Mouse (Mus musculus): ENCODE results near the gene Uggt1. TPM values are rescaled to one million over a fixed set of nuclear protein-coding genes. Genes with fewer than 3 reads are reported as not detected.
A peak's percentile ranks its signal among the peaks of the same experiment; 100 is the strongest.

The Uggt1 gene
- polyA plus RNA-seq, 2 experiments, result 5.8 to 25.5 TPM

DNA sequence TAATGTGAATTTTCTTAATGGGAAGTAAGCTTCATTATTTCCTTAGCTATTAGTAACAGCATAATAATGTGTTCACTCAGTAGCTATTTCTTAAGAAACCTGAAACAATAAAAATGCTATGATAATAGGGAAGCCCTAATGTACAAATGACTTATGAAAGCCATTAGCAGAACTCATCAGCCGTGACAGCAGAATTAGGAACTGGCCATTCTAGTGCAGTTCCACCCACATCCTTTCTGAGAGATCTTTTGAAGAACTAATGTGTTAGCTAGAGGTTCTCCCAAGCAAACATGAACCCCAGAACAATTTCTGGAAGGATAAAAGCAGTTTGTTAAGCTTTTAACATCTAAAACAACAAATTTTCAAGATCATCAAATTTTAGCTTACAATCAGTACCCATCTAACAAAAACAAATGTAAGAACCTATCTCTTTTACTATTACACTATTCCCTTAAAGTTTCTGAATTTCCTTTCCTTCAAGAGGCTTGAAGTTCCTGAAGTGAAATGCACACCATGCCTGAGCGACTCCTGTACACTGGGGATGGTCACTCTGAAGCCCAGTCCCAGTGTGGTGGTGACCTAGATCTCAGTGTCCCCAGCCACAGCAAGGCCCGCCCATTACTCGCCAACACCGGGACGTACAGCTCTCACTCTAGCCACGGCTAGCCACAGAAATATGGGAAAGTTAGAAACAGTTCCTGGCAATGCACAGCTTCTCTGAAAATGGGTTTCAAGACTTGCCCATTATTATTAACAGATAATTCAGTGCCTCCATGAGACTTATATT, 13.4 kb downstream of the Uggt1 start:
- DNase-seq (ENCODE audit: low read depth in 3 of 3, low spot score in 3 of 3) (no peak), ATAC-seq (ENCODE audit: insufficient read depth) (no peak)
- Histone ChIP-seq H3K27ac (no peak overlapping the region), H3K9ac (replicated peaks) (no peak overlapping the region), H3K4me3 (ENCODE audit: insufficient read depth in 1 of 2, low read depth in 2 of 2, low read length in 2 of 2) (no peak overlapping the region), H3K36me3 (replicated peaks; ENCODE audit: control insufficient read depth, insufficient read depth, low read depth) (peaks cover 22% of the 10 kb centered on the region), H3K4me1 (replicated peaks; ENCODE audit: control insufficient read depth in 2 of 2, insufficient read depth in 2 of 2, low read length in 1 of 2) (no peaks in the 10 kb centered on the region), H3K9me3 (ENCODE audit: control insufficient read depth, low read length) (no peaks in the 10 kb centered on the region), H3K4me2 (ENCODE audit: low read depth) (no peak overlapping the region), H3K27me3 (ENCODE audit: control insufficient read depth, insufficient read depth, low read length) (no peaks in the 10 kb centered on the region)
- WGBS (ENCODE audit: insufficient replicate concordance), result 53% methylated on average over 7 of the region's 7 CpGs
- TF ChIP-seq CTCF (IDR thresholded peaks at IDR 0.05; ENCODE audit: low read depth), result no peak
- TF ChIP-seq EP300 (IDR thresholded peaks at IDR 0.05; ENCODE audit: low read depth), result no peak

DNA sequence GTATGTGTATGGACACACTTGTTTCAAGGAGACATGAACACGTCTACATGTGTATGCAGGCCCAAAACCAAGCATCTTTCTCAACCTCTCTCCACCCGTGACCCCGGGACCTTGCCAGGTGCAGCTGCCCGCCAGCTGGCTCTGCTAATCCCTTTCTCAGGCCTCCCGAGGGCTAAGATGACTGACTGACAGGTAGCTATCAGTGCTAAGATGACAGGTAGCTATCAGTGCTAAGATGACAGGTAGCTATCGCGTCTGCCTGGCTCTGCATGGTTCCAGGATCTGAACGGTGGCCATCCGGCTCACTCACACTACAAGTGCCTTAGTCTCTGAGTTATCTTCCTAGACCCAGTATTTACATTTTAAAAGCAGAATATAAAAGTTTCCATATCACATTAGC, 16.1 kb downstream of the Uggt1 start:
- ATAC-seq (ENCODE audit: insufficient read depth) (no peak), DNase-seq (ENCODE audit: low read depth in 3 of 3, low spot score in 3 of 3) (no peak)
- Histone ChIP-seq H3K4me1 (replicated peaks; ENCODE audit: control insufficient read depth in 2 of 2, insufficient read depth in 2 of 2, low read length in 1 of 2) (no peaks in the 10 kb centered on the region), H3K4me2 (ENCODE audit: low read depth) (no peak overlapping the region), H3K4me3 (ENCODE audit: insufficient read depth in 1 of 2, low read depth in 2 of 2, low read length in 2 of 2) (no peak overlapping the region), H3K9me3 (ENCODE audit: control insufficient read depth, low read length) (no peaks in the 10 kb centered on the region), H3K9ac (replicated peaks) (no peak overlapping the region), H3K36me3 (replicated peaks; ENCODE audit: control insufficient read depth, insufficient read depth, low read depth) (peaks cover 25% of the 10 kb centered on the region), H3K27ac (no peak overlapping the region), H3K27me3 (ENCODE audit: control insufficient read depth, insufficient read depth, low read length) (no peaks in the 10 kb centered on the region)
- WGBS (ENCODE audit: insufficient replicate concordance), result 76% methylated on average over 9 of the region's 9 CpGs
- TF ChIP-seq EP300 (IDR thresholded peaks at IDR 0.05; ENCODE audit: low read depth), result no peak
- no peak for TF ChIP-seq CTCF (IDR thresholded peaks at IDR 0.05; ENCODE audit: low read depth)

DNA sequence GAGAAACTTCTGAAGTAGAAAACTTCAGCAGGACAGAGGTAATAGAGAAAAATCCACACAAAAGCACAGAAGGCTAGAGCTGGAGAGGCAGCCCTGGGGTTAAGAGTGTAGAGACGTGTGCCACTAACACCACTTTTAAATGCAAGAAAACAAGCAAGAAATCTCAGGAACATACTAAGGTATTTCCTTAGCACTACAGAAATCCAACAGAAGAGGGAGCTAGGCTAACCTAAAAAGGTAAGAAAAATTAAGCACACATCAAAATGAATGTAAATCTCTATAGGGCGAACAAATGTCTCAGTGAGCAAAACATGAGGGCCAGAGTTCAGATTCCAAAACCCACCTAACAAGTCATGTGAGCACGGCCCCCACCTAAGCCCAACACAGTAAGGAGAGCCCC, 19.9 kb downstream of the Uggt1 start:
- Histone ChIP-seq H3K4me3 (ENCODE audit: insufficient read depth in 1 of 2, low read depth in 2 of 2, low read length in 2 of 2) (no peak overlapping the region), H3K27ac (no peak overlapping the region), H3K9ac (replicated peaks) (no peak overlapping the region), H3K27me3 (ENCODE audit: control insufficient read depth, insufficient read depth, low read length) (no peaks in the 10 kb centered on the region), H3K4me1 (replicated peaks; ENCODE audit: control insufficient read depth in 2 of 2, insufficient read depth in 2 of 2, low read length in 1 of 2) (no peaks in the 10 kb centered on the region), H3K9me3 (ENCODE audit: control insufficient read depth, low read length) (no peaks in the 10 kb centered on the region), H3K36me3 (replicated peaks; ENCODE audit: control insufficient read depth, insufficient read depth, low read depth) (peaks cover 31% of the 10 kb centered on the region), H3K4me2 (ENCODE audit: low read depth) (no peak overlapping the region)
- 74% methylated on average over 3 of the region's 3 CpGs for WGBS (ENCODE audit: insufficient replicate concordance)
- no peak; the same call in 1 of the 2 replicates for TF ChIP-seq CTCF (IDR thresholded peaks at IDR 0.05; ENCODE audit: low read depth)
- TF ChIP-seq EP300 (IDR thresholded peaks at IDR 0.05; ENCODE audit: low read depth), result no peak
- ATAC-seq (ENCODE audit: insufficient read depth) (no peak), DNase-seq (ENCODE audit: low read depth in 3 of 3, low spot score in 3 of 3) (no peak)

DNA sequence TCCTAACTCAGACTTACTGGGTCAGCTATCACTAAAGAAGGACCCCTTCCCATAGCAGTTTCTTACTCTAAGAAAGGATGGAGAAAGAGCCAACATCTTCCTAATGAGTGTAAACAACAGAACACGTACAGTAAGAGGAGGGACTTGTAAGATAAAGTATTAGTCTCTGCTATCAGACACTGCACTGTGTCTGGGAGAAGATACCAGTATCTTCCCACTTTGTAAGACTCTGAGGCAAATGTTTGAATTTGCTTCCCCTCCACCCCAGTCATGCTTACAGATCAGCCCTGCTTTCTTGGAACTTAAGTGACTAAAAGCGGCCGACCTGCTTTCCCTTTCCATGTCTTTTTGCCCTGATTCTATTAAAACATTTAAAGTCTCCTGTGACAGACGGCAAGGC, 30.2 kb downstream of the Uggt1 start:
- 31% methylated on average over 4 of the region's 4 CpGs for WGBS (ENCODE audit: insufficient replicate concordance)
- H3K36me3 ChIP-seq (replicated peaks; ENCODE audit: control insufficient read depth, insufficient read depth, low read depth), result peaks cover 9% of the 10 kb centered on the region
- no peak overlapping the region for H3K4me3 ChIP-seq (ENCODE audit: insufficient read depth in 1 of 2, low read depth in 2 of 2, low read length in 2 of 2)
- H3K9me3 ChIP-seq (ENCODE audit: control insufficient read depth, low read length), result no peaks in the 10 kb centered on the region
- no peak overlapping the region; the same call in 1 of the 2 replicates for H3K4me2 ChIP-seq (ENCODE audit: low read depth)
- H3K27me3 ChIP-seq (ENCODE audit: control insufficient read depth, insufficient read depth, low read length), result no peaks in the 10 kb centered on the region
- peaks cover 6% of the 10 kb centered on the region in 2 experiments for H3K4me1 ChIP-seq (replicated peaks; ENCODE audit: control insufficient read depth in 2 of 2, insufficient read depth in 2 of 2, low read length in 1 of 2)
- H3K27ac ChIP-seq, result no peak overlapping the region
- no peak overlapping the region for H3K9ac ChIP-seq (replicated peaks)
- ATAC-seq (ENCODE audit: insufficient read depth) (peak; percentile 68; the same call in 1 of the 2 replicates), DNase-seq (ENCODE audit: low read depth in 3 of 3, low spot score in 3 of 3) (peak; percentile 9 to 26 (median 24))
- TF ChIP-seq EP300 (IDR thresholded peaks at IDR 0.05; ENCODE audit: low read depth) (peak; percentile 66), CTCF (IDR thresholded peaks at IDR 0.05; ENCODE audit: low read depth) (no peak)

DNA sequence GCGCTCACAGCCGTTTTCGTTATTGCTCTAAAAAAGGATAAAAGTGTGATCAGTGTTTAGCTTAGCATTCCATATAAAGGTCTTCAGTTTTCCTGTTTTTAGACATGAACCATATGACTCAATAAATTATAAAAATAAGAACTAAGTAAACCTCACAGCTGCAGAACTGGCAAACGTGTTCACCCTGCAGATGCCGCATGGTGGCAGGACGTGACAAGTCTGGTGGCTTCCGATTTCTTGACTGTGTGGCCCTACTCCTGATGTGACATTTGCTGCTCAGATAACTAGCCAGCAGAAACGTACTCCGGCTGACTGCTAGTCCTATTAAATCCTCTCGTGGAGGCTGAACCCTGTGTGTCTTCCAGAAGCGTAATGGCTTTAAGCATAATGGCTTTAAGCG, 42.8 kb downstream of the Uggt1 start:
- Histone ChIP-seq H3K4me2 (ENCODE audit: low read depth) (no peak overlapping the region), H3K27ac (no peak overlapping the region), H3K4me3 (ENCODE audit: insufficient read depth in 1 of 2, low read depth in 2 of 2, low read length in 2 of 2) (no peak overlapping the region), H3K4me1 (replicated peaks; ENCODE audit: control insufficient read depth in 2 of 2, insufficient read depth in 2 of 2, low read length in 1 of 2) (0 out of 4 replicates have a peak, but pooled peaks cover 0 to 1% of the 10 kb centered on the region in 2 experiments), H3K9me3 (ENCODE audit: control insufficient read depth, low read length) (no peaks in the 10 kb centered on the region), H3K9ac (replicated peaks) (no peak overlapping the region), H3K27me3 (ENCODE audit: control insufficient read depth, insufficient read depth, low read length) (no peaks in the 10 kb centered on the region), H3K36me3 (replicated peaks; ENCODE audit: control insufficient read depth, insufficient read depth, low read depth) (peaks cover 28% of the 10 kb centered on the region)
- ATAC-seq (ENCODE audit: insufficient read depth) (no peak), DNase-seq (ENCODE audit: low read depth in 3 of 3, low spot score in 3 of 3) (no peak)
- no peak for TF ChIP-seq CTCF (IDR thresholded peaks at IDR 0.05; ENCODE audit: low read depth)
- no peak for TF ChIP-seq EP300 (IDR thresholded peaks at IDR 0.05; ENCODE audit: low read depth)
- 89% methylated on average over 12 of the region's 12 CpGs for WGBS (ENCODE audit: insufficient replicate concordance)

Data from liver, embryonic 14.5 days (tissue).